Mouse (Mus musculus) retina, embryonic 14.5 days (tissue): Measurements from ENCODE around the gene Vgll3.

ENCODE experiments used
- DNase-seq: peaks from one replicate; pipeline ENCODE4 v3.0.0-alpha.2; 2015; ENCODE audit warnings: low spot score

Vgll3 gene

DNA sequence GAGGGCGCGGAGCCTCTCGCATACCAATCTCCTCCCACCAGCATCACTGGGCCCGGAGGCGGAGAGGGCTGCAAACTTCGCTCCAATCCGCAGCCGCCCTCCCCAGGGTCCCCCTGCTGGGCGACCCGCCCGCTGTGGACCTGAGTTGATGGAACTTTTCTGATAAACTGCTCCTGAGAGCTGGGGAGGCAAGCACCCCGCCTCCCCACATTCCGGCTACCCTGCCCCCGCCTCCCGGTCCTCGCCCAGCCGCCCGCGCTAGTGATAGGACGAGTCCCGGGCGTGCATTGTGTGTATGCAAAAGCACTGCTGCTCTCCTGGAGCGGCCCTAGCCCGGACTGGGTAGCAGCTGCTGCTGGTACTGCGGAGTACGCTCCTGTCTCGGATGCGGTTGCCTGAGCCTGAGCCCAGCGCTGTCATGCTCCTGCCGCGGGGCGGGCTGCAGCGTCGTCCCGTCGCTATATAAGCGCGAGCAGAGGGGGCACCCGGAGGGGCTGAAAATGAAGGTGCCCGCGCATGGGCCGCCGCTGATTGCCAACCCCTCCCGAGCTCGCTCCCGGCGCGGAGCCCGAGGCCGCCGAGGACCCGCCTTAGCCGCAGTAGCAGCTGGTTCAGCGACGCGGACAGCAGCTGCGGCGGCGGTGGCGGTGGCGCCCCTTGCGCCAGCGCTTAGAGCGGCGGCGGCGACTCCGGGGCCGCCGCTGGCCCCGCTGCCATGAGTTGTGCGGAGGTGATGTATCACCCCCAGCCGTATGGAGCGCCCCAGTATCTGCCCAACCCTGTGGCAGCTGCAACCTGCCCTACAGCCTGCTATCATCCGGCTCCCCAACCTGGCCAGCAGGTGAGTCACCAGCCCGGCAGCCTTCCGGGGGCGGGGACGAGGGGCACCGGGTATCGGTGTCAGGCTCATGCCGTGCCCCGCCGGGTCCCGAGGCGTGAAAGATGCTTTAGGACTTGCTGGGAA lies at the start of gene Vgll3:
Gene Vgll3 (plus strand): TSS at position 340 of the 964 bp plus-strand sequence.
- peak; percentile 83 for DNase-seq

DNA sequence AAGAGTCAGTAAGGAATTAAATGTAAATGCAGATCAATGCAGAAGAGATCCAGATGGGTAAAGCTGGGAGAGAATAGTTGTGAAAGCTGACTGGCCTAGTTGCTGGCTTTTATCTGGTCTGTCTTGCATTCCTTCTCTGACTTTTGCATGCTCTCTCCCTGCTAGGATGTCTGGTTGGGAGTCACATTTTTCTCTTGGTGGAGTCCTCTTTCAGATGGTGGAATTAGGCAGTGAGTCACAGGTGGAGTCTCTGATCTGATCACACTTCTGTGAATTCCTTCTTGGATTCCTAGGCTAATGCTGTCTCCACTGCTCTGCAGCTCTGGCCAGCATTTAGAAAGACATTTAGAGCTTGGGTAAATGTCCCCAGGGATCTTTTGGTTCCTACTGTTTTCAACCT lies 49.1 kb upstream of the Vgll3 start:
- no peak for DNase-seq

DNA sequence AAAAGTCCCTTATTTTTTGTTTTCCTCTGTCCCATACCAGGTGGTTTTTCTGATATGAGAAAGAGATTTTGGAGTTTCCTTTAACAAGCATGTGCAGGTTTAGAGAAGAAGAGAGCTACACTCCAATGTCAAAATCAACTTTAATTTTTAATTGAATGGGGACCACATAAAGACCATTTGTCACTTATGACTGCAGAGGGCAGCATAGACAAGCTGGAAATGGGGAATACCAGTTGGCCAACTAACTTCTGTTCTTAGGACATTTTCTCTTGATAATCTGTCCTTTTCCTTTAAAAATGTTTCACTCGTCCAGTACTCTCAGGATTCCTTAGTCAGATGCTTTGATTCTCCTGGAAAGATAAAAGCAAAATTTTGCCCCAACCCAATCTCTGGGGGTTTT lies 29.1 kb upstream of the Vgll3 start:
- peak; percentile 50 for DNase-seq

DNA sequence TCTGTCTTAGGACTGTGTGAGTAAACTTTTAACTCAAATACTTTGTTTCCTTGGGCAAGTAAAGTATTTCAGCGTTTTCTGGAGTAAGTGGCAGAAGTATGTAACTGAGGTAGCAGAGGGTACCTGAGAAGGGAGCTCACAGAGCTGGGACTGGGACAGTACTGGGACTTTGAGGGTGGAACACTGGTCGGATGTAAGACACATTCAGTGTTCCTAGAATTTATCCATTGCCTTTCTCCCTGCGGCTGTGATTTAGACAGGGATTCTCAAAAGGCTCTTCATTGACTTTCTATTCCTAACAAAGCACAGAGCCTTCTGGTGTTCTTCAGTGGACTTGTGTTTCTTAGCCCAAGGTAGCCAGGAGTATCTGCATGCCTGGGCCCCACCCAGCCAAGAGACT lies 1.0 kb downstream of the Vgll3 start:
- no peak for DNase-seq

GRCm38 (mm10) chr16:65818779-65819178 lies 3.7 kb downstream of the Vgll3 start:
- DNase-seq, result peak; percentile 9

GRCm38 (mm10) chr16:65820803-65821202 lies 5.7 kb downstream of the Vgll3 start:
- peak; percentile 25 for DNase-seq

DNA sequence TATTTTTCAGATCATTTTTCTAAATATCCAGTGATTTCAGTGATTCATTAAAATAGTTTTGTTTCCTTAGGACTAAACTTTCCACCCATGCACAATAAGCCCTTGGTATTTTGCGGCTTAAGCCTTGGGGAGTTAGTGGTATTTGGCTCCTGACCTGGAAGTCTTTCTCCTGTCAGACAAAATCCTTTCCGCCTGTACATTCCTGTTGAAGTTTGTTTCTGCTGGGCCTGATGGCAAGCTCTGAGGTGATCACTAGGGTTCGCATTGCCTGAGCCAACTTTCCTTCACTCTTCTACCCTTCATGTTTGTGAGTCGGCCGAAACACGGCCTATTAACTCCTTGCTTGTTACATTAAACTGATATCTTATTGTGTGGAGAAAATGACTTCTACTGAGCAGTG lies 8.7 kb downstream of the Vgll3 start:
- DNase-seq, result no peak

DNA sequence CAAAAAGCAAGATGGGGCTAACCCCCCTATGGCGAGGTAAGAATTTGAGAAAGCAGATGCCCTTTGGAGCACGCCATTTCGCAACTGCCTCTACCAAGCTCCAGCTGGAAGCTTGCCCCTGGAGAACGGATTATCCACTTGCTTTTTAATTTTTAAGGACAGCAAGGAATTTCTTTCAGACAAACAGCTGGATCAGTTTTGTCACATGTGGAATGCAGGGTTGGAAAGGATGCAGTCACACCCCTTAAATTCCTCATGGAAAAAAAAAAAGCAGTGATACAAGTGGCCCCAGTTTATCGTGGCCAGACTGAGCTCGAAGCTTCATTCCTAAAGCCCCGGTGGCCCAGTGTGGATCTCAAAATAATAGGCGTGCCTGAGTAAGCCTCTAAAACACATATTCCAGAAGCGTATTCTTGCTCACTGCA lies 13.1 kb downstream of the Vgll3 start:
- no peak for DNase-seq

GRCm38 (mm10) chr16:65829096-65829495 lies 14.0 kb downstream of the Vgll3 start:
- DNase-seq, result no peak

GRCm38 (mm10) chr16:65834721-65835120 lies 19.7 kb downstream of the Vgll3 start:
- no peak for DNase-seq

GRCm38 (mm10) chr16:65850126-65850525 lies 35.1 kb downstream of the Vgll3 start:
- no peak for DNase-seq

DNA sequence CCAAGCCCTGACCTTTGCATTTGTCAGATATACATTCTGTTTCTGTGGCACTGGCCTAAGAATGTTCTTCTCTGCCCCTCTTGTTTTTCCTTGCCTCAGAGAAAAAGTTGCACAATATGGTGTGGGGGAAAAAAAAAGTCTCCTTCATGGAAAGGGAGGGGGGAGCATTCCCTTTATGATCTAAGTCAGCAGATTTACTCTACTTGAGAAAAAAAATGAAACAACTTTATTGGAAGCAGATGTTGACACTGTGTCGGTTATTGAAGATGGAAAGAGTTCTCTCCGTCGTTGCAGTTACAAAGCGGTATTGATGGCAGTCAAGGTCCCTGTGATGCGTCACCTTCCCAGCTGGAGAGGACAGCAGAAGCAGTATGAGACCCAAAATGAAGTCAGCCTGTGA lies 49.4 kb downstream of the Vgll3 start:
- DNase-seq, result no peak

DNA sequence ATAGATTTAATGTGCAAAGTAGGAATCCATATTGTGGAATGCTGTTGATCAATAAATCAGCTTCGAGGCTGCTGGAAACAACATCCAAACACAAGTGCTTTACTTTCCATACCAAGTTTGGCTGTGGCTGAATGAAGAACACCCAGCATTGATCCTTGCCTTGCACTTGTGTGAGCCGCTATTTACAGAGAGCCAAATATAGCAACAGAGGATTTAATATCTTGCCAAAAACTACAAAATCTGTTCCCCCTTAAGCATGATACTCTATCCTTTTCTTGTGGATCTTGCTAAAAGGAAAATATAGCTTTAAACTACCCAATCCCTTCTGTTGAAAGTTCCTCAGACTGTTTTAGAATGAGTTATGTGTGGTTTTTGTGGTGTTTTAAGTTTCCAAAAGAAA lies 52.9 kb downstream of the Vgll3 start:
- DNase-seq, result no peak

- DNase-seq, result no peak
These were observed 53.9 kb downstream of the Vgll3 start for GRCm38 (mm10) chr16:65868933-65869332.

DNA sequence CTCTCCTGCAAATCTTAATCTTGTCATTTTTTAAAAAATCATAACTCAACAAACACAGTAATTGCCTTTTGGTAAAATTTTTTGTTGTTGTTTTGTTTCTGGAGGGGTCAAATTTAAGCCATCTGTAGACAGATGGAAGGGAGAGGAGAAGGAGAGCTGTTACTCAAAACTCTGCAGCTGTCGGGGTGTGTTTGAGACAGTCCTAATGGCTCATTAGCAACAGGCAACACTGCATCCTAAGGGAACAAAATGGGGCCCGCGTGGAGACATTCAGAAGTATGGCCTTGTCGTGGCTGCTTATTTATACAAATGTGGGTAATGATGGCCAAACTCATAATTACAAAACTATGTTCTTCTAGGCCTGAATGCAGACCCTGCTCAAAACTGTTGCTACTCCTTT lies 73.9 kb downstream of the Vgll3 start:
- DNase-seq, result peak; percentile 9
